Mouse (Mus musculus) MEL (cell line): ENCODE measurements at regions not wholly inside any gene's neighbourhood (a gene's known extent, or its start where the extent isn't known, plus 50 kb on each side); places are given as distances from the start of the nearest gene placed in this dataset.

Experiments used
- DNase-seq: peaks from one replicate; pipeline ENCODE4 v3.0.0; 2011; ENCODE audit warnings: low read depth, low spot score
- H3K27ac ChIP-seq: 2 replicates; pipeline ENCODE4 v1.5.1; 2012; ENCODE audit warnings: low read depth, mild to moderate bottlenecking, control low read depth, low read length, moderate library complexity; ENCODE audit not compliant: control insufficient read depth
- H3K27me3 ChIP-seq, 2 experiments: fragments of 150-350 bp in 1 of 2; sonication (generic) in 1 of 2; 2 replicates each; pipeline ENCODE4 v1.6.1; 2012; ENCODE audit warnings: low read length in 2 of 2, mild to moderate bottlenecking in 2 of 2, improper control_type of control experiment in 1 of 2, moderate library complexity in 1 of 2; ENCODE audit not compliant: insufficient read depth in 2 of 2, control insufficient read depth in 1 of 2
- H3K36me3 ChIP-seq, 2 experiments: 2 replicates each; pipeline ENCODE4 v1.6.1; 2012 to 2014; ENCODE audit warnings: low read length in 2 of 2, improper control_type of control experiment in 1 of 2, inconsistent platforms in 1 of 2, mild to moderate bottlenecking in 1 of 2; ENCODE audit not compliant: insufficient read depth in 2 of 2, control insufficient read depth in 1 of 2
- H3K4me1 ChIP-seq, 2 experiments: fragments of 150-350 bp in 1 of 2; sonication (generic) in 1 of 2; 2 replicates each; pipeline ENCODE4 v1.6.1; 2012; ENCODE audit warnings: low read length in 2 of 2, improper control_type of control experiment in 1 of 2, mild to moderate bottlenecking in 1 of 2; ENCODE audit not compliant: insufficient read depth in 2 of 2, control insufficient read depth in 1 of 2
- H3K4me3 ChIP-seq, 2 experiments: fragments of 150-350 bp in 1 of 2; sonication (generic) in 1 of 2; 2 replicates each; pipeline ENCODE4 v1.5.1; 2012; ENCODE audit warnings: low read depth in 2 of 2, low read length in 2 of 2, mild to moderate bottlenecking in 2 of 2, moderate library complexity in 2 of 2, control low read depth in 1 of 2, improper control_type of control experiment in 1 of 2; ENCODE audit not compliant: control insufficient read depth in 1 of 2, insufficient read depth in 1 of 2
- H3K79me2 ChIP-seq: 2 replicates; pipeline ENCODE4 v1.6.1; 2012; ENCODE audit warnings: mild to moderate bottlenecking, low read length, moderate library complexity; ENCODE audit not compliant: control insufficient read depth, poor library complexity, insufficient read depth
- H3K9ac ChIP-seq: 2 replicates; pipeline ENCODE4 v1.6.1; 2012; ENCODE audit warnings: low read depth, mild to moderate bottlenecking, control low read depth, low read length, moderate library complexity; ENCODE audit not compliant: control insufficient read depth, poor library complexity, severe bottlenecking
- H3K9me3 ChIP-seq: fragments of 150-350 bp; sonication (generic); replicated peaks from 2 replicates; pipeline ENCODE4 v1.6.1; 2012; ENCODE audit warnings: mild to moderate bottlenecking, low read length, improper control_type of control experiment, moderate library complexity; ENCODE audit not compliant: insufficient read depth
- BHLHE40 ChIP-seq: IDR thresholded peaks from 2 replicates; pipeline ENCODE4 v1.6.1; 2012; ENCODE audit warnings: low read depth, mild to moderate bottlenecking, inconsistent platforms, low read length, improper control_type of control experiment, borderline replicate concordance
- CHD1 ChIP-seq: IDR thresholded peaks from 2 replicates; pipeline ENCODE4 v1.6.1; 2012; ENCODE audit warnings: low read depth, mild to moderate bottlenecking, inconsistent platforms, low read length, improper control_type of control experiment
- CHD2 ChIP-seq: IDR thresholded peaks from 2 replicates; pipeline ENCODE4 v1.6.1; 2011; ENCODE audit warnings: low read length, improper control_type of control experiment
- CTCF ChIP-seq, 3 experiments: IDR thresholded peaks in 2 of 3; conservative IDR thresholded peaks in 1 of 3; 2 replicates each; pipeline ENCODE4 v1.5.1; 2011 to 2012; ENCODE audit warnings: low read length in 3 of 3, low read depth in 2 of 3, mild to moderate bottlenecking in 2 of 3, improper control_type of control experiment in 1 of 3, inconsistent platforms in 1 of 3, mixed read lengths in 1 of 3, moderate library complexity in 1 of 3; ENCODE audit not compliant: control insufficient read depth in 1 of 3, insufficient read depth in 1 of 3, poor library complexity in 1 of 3, severe bottlenecking in 1 of 3
- E2F4 ChIP-seq: IDR thresholded peaks from 2 replicates; pipeline ENCODE4 v1.6.1; 2011; ENCODE audit warnings: low read depth, low read length, improper control_type of control experiment, borderline replicate concordance
- EP300 ChIP-seq, 2 experiments: IDR thresholded peaks; 2 replicates each; pipeline ENCODE4 v1.6.1; 2011; ENCODE audit warnings: improper control_type of control experiment in 2 of 2, low read length in 2 of 2, low read depth in 1 of 2, mild to moderate bottlenecking in 1 of 2
- ETS1 ChIP-seq: IDR thresholded peaks from 2 replicates; pipeline ENCODE4 v1.6.1; 2012; ENCODE audit warnings: low read depth, mild to moderate bottlenecking, inconsistent platforms, low read length, improper control_type of control experiment, moderate library complexity
- GABPA ChIP-seq: IDR thresholded peaks from 2 replicates; pipeline ENCODE4 v1.6.1; 2012; ENCODE audit warnings: low read depth, mild to moderate bottlenecking, inconsistent platforms, low read length, improper control_type of control experiment, moderate library complexity
- KAT2A ChIP-seq: conservative IDR thresholded peaks from 2 replicates; pipeline ENCODE4 v1.6.1; 2012; ENCODE audit warnings: low read depth, low read length, improper control_type of control experiment, inconsistent platforms
- MAX ChIP-seq: IDR thresholded peaks from 2 replicates; pipeline ENCODE4 v1.6.1; 2011; ENCODE audit warnings: low read length, improper control_type of control experiment
- MEF2A ChIP-seq: IDR thresholded peaks from 2 replicates; pipeline ENCODE4 v1.6.1; 2014; ENCODE audit warnings: low read depth, mild to moderate bottlenecking, inconsistent platforms, low read length, improper control_type of control experiment; ENCODE audit not compliant: poor library complexity, insufficient replicate concordance, severe bottlenecking; ENCODE audit errors: extremely low read depth
- MXI1 ChIP-seq: IDR thresholded peaks from 2 replicates; pipeline ENCODE4 v1.6.1; 2011; ENCODE audit warnings: mild to moderate bottlenecking, low read depth, low read length, improper control_type of control experiment
- MYB ChIP-seq: IDR thresholded peaks from 2 replicates; pipeline ENCODE4 v1.6.1; 2011; ENCODE audit warnings: mild to moderate bottlenecking, low read depth, low read length, improper control_type of control experiment
- NELFE ChIP-seq: IDR thresholded peaks from 2 replicates; pipeline ENCODE4 v1.6.1; 2011; ENCODE audit warnings: low read depth, low read length, improper control_type of control experiment
- NRF1 ChIP-seq: IDR thresholded peaks from 2 replicates; pipeline ENCODE4 v1.6.1; 2014; ENCODE audit warnings: low read depth, mild to moderate bottlenecking, inconsistent platforms, low read length, improper control_type of control experiment, moderate library complexity; ENCODE audit not compliant: poor library complexity, insufficient read depth, severe bottlenecking
- POLR2A ChIP-seq, 2 experiments: IDR thresholded peaks; 2 replicates each; pipeline ENCODE4 v1.6.1; 2011 to 2012; ENCODE audit warnings: low read length in 2 of 2, mild to moderate bottlenecking in 2 of 2, control low read depth in 1 of 2, improper control_type of control experiment in 1 of 2, low read depth in 1 of 2, moderate library complexity in 1 of 2; ENCODE audit not compliant: control insufficient read depth in 1 of 2, insufficient read depth in 1 of 2, poor library complexity in 1 of 2
- POLR2AphosphoS5 ChIP-seq: IDR thresholded peaks from 2 replicates; pipeline ENCODE4 v1.6.1; 2012; ENCODE audit warnings: low read depth, borderline replicate concordance, mild to moderate bottlenecking, inconsistent platforms, low read length, moderate library complexity, mixed read lengths
- RAD21 ChIP-seq: IDR thresholded peaks from 2 replicates; pipeline ENCODE4 v1.6.1; 2011; ENCODE audit warnings: mild to moderate bottlenecking, low read depth, low read length, improper control_type of control experiment
- SIN3A ChIP-seq: IDR thresholded peaks from 2 replicates; pipeline ENCODE4 v1.6.1; 2012; ENCODE audit warnings: low read length, improper control_type of control experiment, inconsistent platforms
- SMC3 ChIP-seq: IDR thresholded peaks from 2 replicates; pipeline ENCODE4 v1.6.1; 2011; ENCODE audit warnings: low read depth, low read length, improper control_type of control experiment
- UBTF ChIP-seq: IDR thresholded peaks from 2 replicates; pipeline ENCODE4 v1.6.1; 2012; ENCODE audit warnings: low read depth, mild to moderate bottlenecking, inconsistent platforms, low read length, improper control_type of control experiment, moderate library complexity, borderline replicate concordance; ENCODE audit not compliant: insufficient read depth
- USF2 ChIP-seq, 2 experiments: IDR thresholded peaks; 2 replicates each; pipeline ENCODE4 v1.6.1; 2011 to 2012; ENCODE audit warnings: improper control_type of control experiment in 2 of 2, low read length in 2 of 2, borderline replicate concordance in 1 of 2, inconsistent platforms in 1 of 2, low read depth in 1 of 2, mild to moderate bottlenecking in 1 of 2; ENCODE audit not compliant: insufficient read depth in 1 of 2
- ZC3H11A ChIP-seq: IDR thresholded peaks from 2 replicates; pipeline ENCODE4 v1.6.1; 2012; ENCODE audit warnings: low read depth, mild to moderate bottlenecking, inconsistent platforms, low read length, improper control_type of control experiment
- ZKSCAN1 ChIP-seq: IDR thresholded peaks from 2 replicates; pipeline ENCODE4 v1.6.1; 2012; ENCODE audit warnings: low read depth, mild to moderate bottlenecking, inconsistent platforms, low read length, improper control_type of control experiment, moderate library complexity
- ZNF384 ChIP-seq: IDR thresholded peaks from 2 replicates; pipeline ENCODE4 v1.6.1; 2012; ENCODE audit warnings: low read depth, mild to moderate bottlenecking, inconsistent platforms, low read length, improper control_type of control experiment

DNA sequence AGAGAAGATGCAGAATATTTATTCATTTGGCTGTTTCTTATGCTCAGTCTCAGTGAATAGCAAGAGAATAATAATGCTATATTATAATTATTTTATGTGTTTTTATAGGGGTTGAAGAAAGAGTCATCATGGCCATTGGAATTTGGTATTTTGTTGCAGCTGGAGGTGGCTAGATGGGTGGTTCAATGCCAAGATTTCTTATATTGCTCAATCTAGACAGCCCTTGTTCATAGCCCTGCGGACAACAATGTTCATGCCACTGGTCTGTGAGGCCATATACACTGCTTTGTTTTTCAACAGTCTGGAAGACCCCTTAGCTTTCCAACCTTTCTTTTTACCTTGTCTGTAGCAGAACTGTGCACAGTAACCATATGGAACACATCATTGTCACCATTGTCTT, 505.1 kb upstream of the Nr2f1 start:
- H3K4me3 ChIP-seq: no peak overlapping the region
- H3K9ac ChIP-seq: no peak overlapping the region
- no peaks in the 10 kb centered on the region for H3K4me1 ChIP-seq
- TF ChIP-seq NRF1 (no peak), BHLHE40 (no peak), EP300 (IDR thresholded peaks at IDR 0.05; ENCODE audit: low read depth in 1 of 2, low read length in 2 of 2) (no peak), ZNF384 (no peak), USF2 (IDR thresholded peaks at IDR 0.05; ENCODE audit: borderline replicate concordance in 1 of 2, insufficient read depth in 1 of 2, low read depth in 1 of 2, low read length in 2 of 2) (no peak), GABPA (no peak), ETS1 (no peak), CHD1 (no peak), POLR2A (IDR thresholded peaks at IDR 0.05; ENCODE audit: control insufficient read depth in 1 of 2, insufficient read depth in 1 of 2, low read depth in 1 of 2, low read length in 2 of 2, poor library complexity in 1 of 2) (no peak), SMC3 (no peak), UBTF (no peak), MEF2A (no peak), ZC3H11A (no peak), MAX (no peak), E2F4 (no peak), MXI1 (no peak), CHD2 (no peak)
- no peak overlapping the region for H3K27ac ChIP-seq
- H3K79me2 ChIP-seq: no peaks in the 10 kb centered on the region
- H3K36me3 ChIP-seq: no peaks in the 10 kb centered on the region
- H3K9me3 ChIP-seq: no peaks in the 10 kb centered on the region
- no peaks in the 10 kb centered on the region for H3K27me3 ChIP-seq
- no peak for DNase-seq

GRCm38 (mm10) chr13:78697814-78698519, 498.4 kb upstream of the Nr2f1 start:
- H3K27me3 ChIP-seq: no peaks in the 10 kb centered on the region
- H3K4me1 ChIP-seq: no peaks in the 10 kb centered on the region
- no peak for DNase-seq
- no peak overlapping the region for H3K27ac ChIP-seq
- H3K36me3 ChIP-seq: no peaks in the 10 kb centered on the region
- no peaks in the 10 kb centered on the region for H3K9me3 ChIP-seq
- H3K79me2 ChIP-seq: no peaks in the 10 kb centered on the region
- no peak overlapping the region for H3K4me3 ChIP-seq
- TF ChIP-seq BHLHE40: no peak
- no peak for TF ChIP-seq MYB
- no peak for TF ChIP-seq ZC3H11A
- no peak for TF ChIP-seq MEF2A
- no peak for TF ChIP-seq ETS1
- TF ChIP-seq SIN3A: no peak
- TF ChIP-seq NRF1: no peak
- no peak for TF ChIP-seq CTCF (IDR thresholded peaks at IDR 0.05 in 2 of 3, conservative IDR thresholded peaks at IDR 0.05 in 1 of 3; ENCODE audit: control insufficient read depth in 1 of 3, insufficient read depth in 1 of 3, low read depth in 2 of 3, low read length in 3 of 3, poor library complexity in 1 of 3, severe bottlenecking in 1 of 3)
- TF ChIP-seq EP300 (IDR thresholded peaks at IDR 0.05; ENCODE audit: low read depth in 1 of 2, low read length in 2 of 2): no peak
- TF ChIP-seq NELFE: no peak
- TF ChIP-seq KAT2A: no peak
- TF ChIP-seq MXI1: no peak
- no peak for TF ChIP-seq ZKSCAN1
- no peak for TF ChIP-seq E2F4
- no peak for TF ChIP-seq SMC3
- TF ChIP-seq USF2 (IDR thresholded peaks at IDR 0.05; ENCODE audit: borderline replicate concordance in 1 of 2, insufficient read depth in 1 of 2, low read depth in 1 of 2, low read length in 2 of 2): no peak
- no peak for TF ChIP-seq RAD21
- TF ChIP-seq POLR2A (IDR thresholded peaks at IDR 0.05; ENCODE audit: control insufficient read depth in 1 of 2, insufficient read depth in 1 of 2, low read depth in 1 of 2, low read length in 2 of 2, poor library complexity in 1 of 2): no peak
- no peak for TF ChIP-seq POLR2AphosphoS5
- H3K9ac ChIP-seq: no peak overlapping the region
